Mouse (Mus musculus): ENCODE data around the gene Hap1. TPM values are rescaled to one million over a fixed set of nuclear protein-coding genes. Genes with fewer than 3 reads are reported as not detected.
A peak's percentile ranks its signal among the peaks of the same experiment; 100 is the strongest.
"Not testable (repeated sequence)": the region's sequence is repeated elsewhere in the genome, so short reads cannot be mapped to it uniquely, and the experiment has no call there.

Hap1 gene
- total RNA-seq, 4 experiments from 2014 or later: 0.16 TPM; not detected in 2

GRCm38 (mm10) chr11:100320172-100320630, 35.7 kb downstream of the Hap1 start:
- peak; percentile 93 to 96 for DNase-seq (ENCODE audit: low spot score in 2 of 2)

- peak; percentile 99 to 100 for DNase-seq (ENCODE audit: low spot score in 2 of 2)
Measured at GRCm38 (mm10) chr11:100319492-100320171, 36.3 kb downstream of the Hap1 start, which contains the start of gene Eif1. Eif1 (plus strand) TSS chr11:100319885.

- no peak for DNase-seq (ENCODE audit: low spot score in 2 of 2)
Measured at GRCm38 (mm10) chr11:100318529-100319451, 37.1 kb downstream of the Hap1 start.

GRCm38 (mm10) chr11:100317826-100318380, 38.0 kb downstream of the Hap1 start:
- DNase-seq (ENCODE audit: low spot score in 2 of 2): no peak

GRCm38 (mm10) chr11:100315439-100315838, 40.5 kb downstream of the Hap1 start:
- DNase-seq (ENCODE audit: low spot score in 2 of 2): no peak

GRCm38 (mm10) chr11:100313424-100313823, 42.5 kb downstream of the Hap1 start:
- DNase-seq (ENCODE audit: low spot score in 2 of 2): no peak

- DNase-seq (ENCODE audit: low spot score in 2 of 2): peak in 1 of 2 experiments; percentile 24
Measured at GRCm38 (mm10) chr11:100312096-100312679, 43.7 kb downstream of the Hap1 start.

GRCm38 (mm10) chr11:100311656-100312055, 44.3 kb downstream of the Hap1 start:
- no peak for DNase-seq (ENCODE audit: low spot score in 2 of 2)

GRCm38 (mm10) chr11:100308672-100309071, 47.3 kb downstream of the Hap1 start:
- not testable (repeated sequence) for DNase-seq (ENCODE audit: low spot score in 2 of 2)

- no peak for DNase-seq (ENCODE audit: low spot score in 2 of 2)
Measured at GRCm38 (mm10) chr11:100307900-100308299, 48.0 kb downstream of the Hap1 start.

- no peak for DNase-seq (ENCODE audit: low spot score in 2 of 2)
Measured at GRCm38 (mm10) chr11:100301292-100301691, 54.6 kb downstream of the Hap1 start.

GRCm38 (mm10) chr11:100300293-100300692, 55.6 kb downstream of the Hap1 start:
- no peak for DNase-seq (ENCODE audit: low spot score in 2 of 2)

- peak; percentile 53 to 66 for DNase-seq (ENCODE audit: low spot score in 2 of 2)
Measured at GRCm38 (mm10) chr11:100298274-100299036, 57.5 kb downstream of the Hap1 start.

- DNase-seq (ENCODE audit: low spot score in 2 of 2): no peak
Measured at GRCm38 (mm10) chr11:100297801-100298200, 58.1 kb downstream of the Hap1 start.

Other genes with a start within 250 kb of the Hap1 start
- not detected for gene Krt13, start 234.6 kb downstream of the Hap1 start, total RNA-seq (2022)
- gene Krt15, start 220.2 kb downstream of the Hap1 start, total RNA-seq (2022): not detected
- 1 to 10 TPM in 1 of 4 experiments, under 1 TPM in 1, not detected in 2; 0.35 to 1.1 TPM for gene Krt19, start 207.5 kb downstream of the Hap1 start, total RNA-seq (2022)
- gene Krt9, start 162.9 kb downstream of the Hap1 start, total RNA-seq (2022): not detected
- gene Krt14, start 148.6 kb downstream of the Hap1 start, total RNA-seq (2022): not detected
- gene Krt16, start 107.2 kb downstream of the Hap1 start, total RNA-seq (2022): not detected
- gene Krt17, start 95.1 kb downstream of the Hap1 start, total RNA-seq (2022): not detected
- not detected for gene Krt42, start 86.3 kb downstream of the Hap1 start, total RNA-seq (2022)
- gene Eif1, start 36.2 kb downstream of the Hap1 start, total RNA-seq (2022): 1,000 to 10,000 TPM; 1,612 to 1,857 (median 1,692) TPM
- gene Gast, start 21.7 kb downstream of the Hap1 start, total RNA-seq (2022): not detected
- 10 to 100 TPM; 52.8 to 86.6 (median 56.6) TPM for gene Jup, start 41.6 kb upstream of the Hap1 start, total RNA-seq (2022)
- gene P3h4, start 58.7 kb upstream of the Hap1 start, total RNA-seq (2022): 1 to 10 TPM; 1.5 to 3.5 (median 2.3) TPM
- 1 to 10 TPM; 1.1 to 3.3 (median 2.9) TPM for gene Fkbp10, start 59.6 kb upstream of the Hap1 start, total RNA-seq (2022)
- gene Nt5c3b, start 85.7 kb upstream of the Hap1 start, total RNA-seq (2022): 1 to 10 TPM; 6.2 to 8.4 (median 7.7) TPM
- under 1 TPM; 0.13 to 0.39 (median 0.33) TPM for gene Klhl10, start 85.8 kb upstream of the Hap1 start, total RNA-seq (2022)
- gene Klhl11, start 116.6 kb upstream of the Hap1 start, total RNA-seq (2022): 1 to 10 TPM; 2.6 to 4.1 (median 3.0) TPM
- gene Acly, start 171.9 kb upstream of the Hap1 start, total RNA-seq (2022): 1 to 10 TPM; 6.9 to 8.5 (median 8.0) TPM
- gene Ttc25, start 189.5 kb upstream of the Hap1 start, total RNA-seq (2022): under 1 TPM; 0.09 to 0.51 (median 0.24) TPM
- 1 to 10 TPM; 2.3 to 5.5 (median 4.2) TPM for gene Cnp, start 218.8 kb upstream of the Hap1 start, total RNA-seq (2022)

Data from gastrocnemius, adult 8-10 months (tissue).